Mouse (Mus musculus) heart, embryonic 13.5 days (tissue): ENCODE data around the gene Tcf7l2. TPM values are rescaled to one million over a fixed set of nuclear protein-coding genes. Genes with fewer than 3 reads are reported as not detected.

Source experiments
- ATAC-seq: fragments of 200-750 bp; cut with Nextera tagmentation; 2 replicates; pipeline ENCODE4 v1.8.0; 2017; ENCODE audit warnings: moderate TSS enrichment; ENCODE audit not compliant: insufficient number of reproducible peaks, low FRiP score, low TSS enrichment; ENCODE audit errors: extremely low read depth
- H3K27ac ChIP-seq: fragments of 300-500 bp; sonication (generic); replicated peaks from 2 replicates; pipeline ENCODE4 v1.5.1; 2015; ENCODE audit warnings: moderate library complexity, mild to moderate bottlenecking, inconsistent platforms
- H3K27me3 ChIP-seq: fragments of 300-500 bp; sonication (generic); replicated peaks from 2 replicates; pipeline ENCODE4 v1.6.1; 2015; ENCODE audit warnings: mild to moderate bottlenecking, inconsistent platforms
- H3K36me3 ChIP-seq: fragments of 300-500 bp; sonication (generic); 2 replicates; pipeline ENCODE4 v1.6.1; 2015; ENCODE audit warnings: mild to moderate bottlenecking, inconsistent platforms
- H3K4me1 ChIP-seq: fragments of 300-500 bp; sonication (generic); 2 replicates; pipeline ENCODE4 v1.6.1; 2015; ENCODE audit warnings: inconsistent platforms
- H3K4me2 ChIP-seq: fragments of 300-500 bp; sonication (generic); 2 replicates; pipeline ENCODE4 v1.6.1; 2015; ENCODE audit warnings: inconsistent platforms, mild to moderate bottlenecking, moderate library complexity
- H3K4me3 ChIP-seq: fragments of 300-500 bp; sonication (generic); 2 replicates; pipeline ENCODE4 v1.5.1; 2015; ENCODE audit warnings: moderate library complexity, mild to moderate bottlenecking, inconsistent platforms
- H3K9ac ChIP-seq: fragments of 300-500 bp; sonication (generic); 2 replicates; pipeline ENCODE4 v1.6.1; 2015; ENCODE audit warnings: inconsistent platforms, mild to moderate bottlenecking, moderate library complexity
- H3K9me3 ChIP-seq: fragments of 300-500 bp; sonication (generic); 2 replicates; pipeline ENCODE4 v1.6.1; 2016; ENCODE audit warnings: inconsistent platforms
- WGBS: fragments of 180-500 bp; shearing (Covaris S2); methylation state at CpG from one replicate; pipeline ENCODE4 v1.1.7; 2015; ENCODE audit warnings: mixed read lengths; 5-methylcytosine and 5-hydroxymethylcytosine counted together
- polyA plus RNA-seq: library from polyadenylated mRNA; unstranded; fragments of >200 nt; fragmentation: Nextera tagmentation; extraction: Ambion mirVana; gene quantifications from 2 replicates; pipeline ENCODE4 v1.2.1, GENCODE M21; 2015

Tcf7l2 gene
- polyA plus RNA-seq, 1 experiment from 2014 or later: 42.6 TPM

- Histone ChIP-seq H3K9me3 (no peaks in the 10 kb centered on the region), H3K27ac (peak overlapping the region; percentile 48), H3K36me3 (peaks cover 20% of the 10 kb centered on the region), H3K4me1 (peaks cover 59% of the 10 kb centered on the region), H3K27me3 (no peaks in the 10 kb centered on the region), H3K9ac (no peak overlapping the region), H3K4me3 (no peak overlapping the region), H3K4me2 (peak overlapping the region; percentile 21)
- ATAC-seq: peak; percentile 67
- WGBS: 48% methylated on average over 13 of the region's 13 CpGs
Observed at GRCm38 (mm10) chr19:55865774-55866578, 124.4 kb downstream of the Tcf7l2 start.

- H3K36me3 ChIP-seq: peaks cover 20% of the 10 kb centered on the region
- no peak overlapping the region for H3K9ac ChIP-seq
- H3K27ac ChIP-seq: no peak overlapping the region
- H3K4me1 ChIP-seq: peaks cover 51% of the 10 kb centered on the region
- no peak for ATAC-seq
- no peaks in the 10 kb centered on the region for H3K27me3 ChIP-seq
- no peak overlapping the region for H3K4me3 ChIP-seq
- H3K4me2 ChIP-seq: no peak overlapping the region
- WGBS: 63% methylated on average over 6 of the region's 6 CpGs
- H3K9me3 ChIP-seq: no peaks in the 10 kb centered on the region
Observed at GRCm38 (mm10) chr19:55867255-55867654, 125.6 kb downstream of the Tcf7l2 start.

DNA sequence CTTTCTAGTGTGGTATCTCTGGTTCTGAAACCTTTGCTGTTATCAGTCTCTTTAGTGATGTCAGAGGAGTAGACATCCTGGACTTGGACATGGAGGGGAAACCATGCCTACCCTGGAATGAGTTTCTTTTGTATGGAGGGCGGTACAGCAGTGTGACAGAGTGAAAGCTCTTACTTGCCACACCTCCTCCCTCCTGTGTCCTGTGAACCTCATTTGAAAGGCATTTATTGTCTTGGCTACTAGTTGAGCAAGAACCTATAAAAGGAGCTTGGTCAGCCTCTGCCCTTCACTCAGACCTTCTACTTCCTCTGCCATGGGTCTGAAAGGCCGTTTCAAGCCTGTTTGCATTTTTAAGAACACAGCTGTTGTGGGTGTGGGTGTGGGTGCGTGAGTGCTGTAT is 126.3 kb downstream of the Tcf7l2 start:
- peaks cover 50% of the 10 kb centered on the region for H3K4me1 ChIP-seq
- ATAC-seq: no peak
- H3K4me2 ChIP-seq: no peak overlapping the region
- peaks cover 20% of the 10 kb centered on the region for H3K36me3 ChIP-seq
- H3K9ac ChIP-seq: no peak overlapping the region
- no peaks in the 10 kb centered on the region for H3K27me3 ChIP-seq
- H3K9me3 ChIP-seq: no peaks in the 10 kb centered on the region
- no peak overlapping the region for H3K27ac ChIP-seq
- 58% methylated on average over 3 of the region's 3 CpGs for WGBS
- no peak overlapping the region for H3K4me3 ChIP-seq

DNA sequence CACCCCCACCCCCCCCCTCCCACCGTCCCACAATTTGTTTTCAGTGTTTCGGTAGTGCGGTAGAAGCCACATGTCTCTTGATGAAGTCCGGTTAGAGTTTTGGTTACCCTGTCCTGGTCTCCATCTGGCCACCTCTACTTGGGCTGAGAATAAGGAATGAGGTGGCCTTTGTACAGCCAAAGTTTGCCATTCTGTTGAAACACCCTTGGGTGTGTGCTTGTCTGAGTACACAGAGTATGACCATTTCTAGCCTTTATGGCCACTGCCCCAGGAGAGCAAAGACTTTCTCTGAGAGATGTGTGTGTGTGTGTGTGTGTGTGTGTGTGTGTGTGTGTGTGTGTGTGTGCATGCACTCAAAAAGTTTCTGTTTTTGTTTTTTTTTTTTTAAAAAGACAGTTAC is 127.0 kb downstream of the Tcf7l2 start:
- Histone ChIP-seq H3K4me1 (peaks cover 50% of the 10 kb centered on the region), H3K27ac (no peak overlapping the region), H3K4me2 (no peak overlapping the region), H3K4me3 (no peak overlapping the region), H3K9ac (no peak overlapping the region), H3K27me3 (no peaks in the 10 kb centered on the region), H3K36me3 (peaks cover 18% of the 10 kb centered on the region), H3K9me3 (no peaks in the 10 kb centered on the region)
- 96% methylated on average over 4 of the region's 4 CpGs for WGBS
- ATAC-seq: no peak

DNA sequence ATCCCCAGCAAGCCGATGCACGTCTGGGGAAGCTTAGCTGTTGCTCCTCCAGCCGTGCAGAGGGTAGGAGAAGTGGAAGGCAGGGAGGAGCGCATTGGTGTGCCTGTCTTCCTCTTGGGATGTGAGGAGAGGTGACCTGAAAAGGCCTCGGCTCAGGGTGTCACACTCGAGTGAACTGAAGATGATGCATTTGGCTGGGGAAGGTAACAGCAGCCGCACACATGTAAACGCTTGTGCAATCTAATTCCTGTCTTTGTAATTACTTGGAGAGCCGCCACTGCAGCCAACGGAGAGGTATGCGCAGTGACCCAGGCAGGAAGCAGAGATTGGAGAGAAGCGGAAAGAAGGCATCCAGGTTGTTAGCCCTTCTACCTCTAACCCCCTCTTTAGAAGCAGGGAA is 129.2 kb downstream of the Tcf7l2 start:
- WGBS: 69% methylated on average over 12 of the region's 12 CpGs
- no peaks in the 10 kb centered on the region; the same call in 1 of the 2 replicates for H3K36me3 ChIP-seq
- ATAC-seq: no peak

GRCm38 (mm10) chr19:55871496-55871895 is 129.9 kb downstream of the Tcf7l2 start:
- H3K27me3 ChIP-seq: no peaks in the 10 kb centered on the region
- H3K27ac ChIP-seq: no peak overlapping the region
- WGBS: 70% methylated on average over 3 of the region's 3 CpGs
- no peaks in the 10 kb centered on the region; the same call in 1 of the 2 replicates for H3K36me3 ChIP-seq
- no peak overlapping the region for H3K4me2 ChIP-seq
- H3K9me3 ChIP-seq: no peaks in the 10 kb centered on the region
- no peak overlapping the region for H3K4me3 ChIP-seq
- H3K4me1 ChIP-seq: peaks cover 45% of the 10 kb centered on the region
- ATAC-seq: no peak
- H3K9ac ChIP-seq: no peak overlapping the region

More for the DNA sequence above, 129.2 kb downstream of the Tcf7l2 start:
- Histone ChIP-seq H3K4me1 (peaks cover 43% of the 10 kb centered on the region), H3K9me3 (no peaks in the 10 kb centered on the region), H3K4me3 (no peak overlapping the region), H3K27ac (no peak overlapping the region), H3K27me3 (no peaks in the 10 kb centered on the region), H3K9ac (no peak overlapping the region), H3K4me2 (no peak overlapping the region)

- H3K27ac ChIP-seq: no peak overlapping the region
- no peak for ATAC-seq
- H3K9ac ChIP-seq: no peak overlapping the region
- no peak overlapping the region for H3K4me3 ChIP-seq
- no peaks in the 10 kb centered on the region for H3K9me3 ChIP-seq
- no peak overlapping the region for H3K4me2 ChIP-seq
- no peaks in the 10 kb centered on the region for H3K27me3 ChIP-seq
- 78% methylated on average over 3 of the region's 3 CpGs for WGBS
- no peaks in the 10 kb centered on the region; the same call in 1 of the 2 replicates for H3K36me3 ChIP-seq
- peaks cover 37% of the 10 kb centered on the region for H3K4me1 ChIP-seq
Observed at GRCm38 (mm10) chr19:55873221-55873620, 131.6 kb downstream of the Tcf7l2 start.

GRCm38 (mm10) chr19:55876501-55876900 is 134.9 kb downstream of the Tcf7l2 start:
- 50% methylated on average over 3 of the region's 3 CpGs for WGBS

GRCm38 (mm10) chr19:55877404-55877915 is 135.8 kb downstream of the Tcf7l2 start:
- 65% methylated on average over 7 of the region's 7 CpGs for WGBS
- no peak for ATAC-seq
- no peak overlapping the region for H3K4me2 ChIP-seq

More at GRCm38 (mm10) chr19:55876501-55876900, 134.9 kb downstream of the Tcf7l2 start:
- H3K27me3 ChIP-seq: no peaks in the 10 kb centered on the region
- H3K36me3 ChIP-seq: no peaks in the 10 kb centered on the region; the same call in 1 of the 2 replicates
- H3K4me3 ChIP-seq: no peak overlapping the region
- no peak overlapping the region for H3K27ac ChIP-seq
- H3K4me2 ChIP-seq: no peak overlapping the region
- ATAC-seq: no peak
- H3K9ac ChIP-seq: no peak overlapping the region
- H3K9me3 ChIP-seq: no peaks in the 10 kb centered on the region
- peaks cover 35% of the 10 kb centered on the region for H3K4me1 ChIP-seq

DNA sequence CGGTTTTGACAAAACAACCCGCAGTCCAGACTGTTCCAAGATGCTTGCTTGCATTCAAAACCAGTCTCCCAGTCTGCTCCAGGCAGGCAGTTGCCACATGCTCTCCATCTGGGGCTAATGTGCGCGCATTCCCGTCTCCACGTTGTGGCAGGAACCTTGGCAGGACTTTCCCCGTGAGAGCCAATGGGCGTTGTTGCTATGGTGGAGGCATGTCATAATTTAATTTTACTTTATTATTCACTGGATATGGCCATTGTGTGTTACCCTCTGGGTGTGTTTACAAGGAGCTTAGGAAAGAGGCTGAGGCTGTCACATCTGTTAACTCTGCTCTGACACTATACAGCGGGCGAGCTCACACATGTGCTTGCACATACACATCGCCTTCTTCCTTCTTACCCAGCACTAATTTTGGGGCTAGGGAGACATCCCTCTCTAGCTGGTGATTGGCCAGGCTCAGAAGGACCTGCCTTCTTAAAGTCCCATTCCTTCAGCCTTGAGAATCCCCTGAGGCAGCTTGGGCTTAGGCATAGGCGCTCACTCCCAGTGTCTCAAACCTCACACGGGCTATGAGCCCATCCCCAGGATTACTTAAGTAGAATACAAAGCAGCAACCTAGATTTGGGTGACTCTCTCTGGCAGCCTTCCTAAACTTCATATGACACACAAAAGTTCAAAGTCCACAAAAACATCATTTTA is 139.2 kb downstream of the Tcf7l2 start:
- Histone ChIP-seq H3K27ac (no peak overlapping the region), H3K9ac (no peak overlapping the region), H3K27me3 (no peaks in the 10 kb centered on the region), H3K4me1 (peaks cover 28% of the 10 kb centered on the region), H3K36me3 (no peaks in the 10 kb centered on the region), H3K4me2 (no peak overlapping the region), H3K9me3 (no peaks in the 10 kb centered on the region), H3K4me3 (no peak overlapping the region)
- 75% methylated on average over 13 of the region's 13 CpGs for WGBS
- ATAC-seq: no peak

More at GRCm38 (mm10) chr19:55877404-55877915, 135.8 kb downstream of the Tcf7l2 start:
- no peak overlapping the region for H3K27ac ChIP-seq
- H3K4me1 ChIP-seq: peaks cover 35% of the 10 kb centered on the region
- H3K9me3 ChIP-seq: no peaks in the 10 kb centered on the region
- no peak overlapping the region for H3K9ac ChIP-seq
- no peaks in the 10 kb centered on the region for H3K36me3 ChIP-seq
- H3K27me3 ChIP-seq: no peaks in the 10 kb centered on the region
- no peak overlapping the region for H3K4me3 ChIP-seq

DNA sequence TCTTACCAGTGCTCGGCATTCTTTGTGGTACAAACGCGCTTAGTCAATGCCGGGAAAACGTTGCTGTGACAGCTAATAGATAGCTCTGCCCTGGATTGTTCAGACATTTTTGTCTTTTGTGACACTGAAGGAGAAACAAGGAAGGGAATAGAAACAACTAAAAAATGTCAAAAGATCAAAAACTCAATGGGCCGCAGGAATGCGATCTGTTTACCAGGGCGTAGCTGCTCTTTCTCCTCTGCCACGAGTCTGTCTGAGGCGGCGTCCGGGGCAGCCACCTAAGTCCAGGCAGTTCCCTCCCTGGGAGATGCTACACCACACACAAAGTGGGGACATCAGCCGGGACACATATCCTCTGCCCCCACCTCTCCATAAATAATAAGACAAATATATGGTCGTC is 144.9 kb downstream of the Tcf7l2 start:
- Histone ChIP-seq H3K36me3 (peaks cover 3% of the 10 kb centered on the region), H3K27me3 (no peaks in the 10 kb centered on the region), H3K9me3 (no peaks in the 10 kb centered on the region), H3K9ac (no peak overlapping the region), H3K4me1 (no peaks in the 10 kb centered on the region), H3K4me2 (no peak overlapping the region), H3K4me3 (no peak overlapping the region), H3K27ac (no peak overlapping the region)
- ATAC-seq: no peak
- 87% methylated on average over 14 of the region's 14 CpGs for WGBS
